7 mouse cellular contexts compared by ENCODE assay signal in genomic region chr4:10873549-10873919, GRCm38 (mm10). TPM values are rescaled to one million over a fixed set of nuclear protein-coding genes. Genes with fewer than 3 reads are reported as not detected.
A peak's percentile ranks its signal among the peaks of the same experiment; 100 is the strongest.
DNase-seq lines count a peak whose midpoint lies in the region; ATAC-seq lines count a peak whose summit lies in the region.

No protein-coding gene starts in this region.

- DNase-seq in lung, postnatal 10 days: no peak
- no peak for DNase-seq in thymus, postnatal 25 days
- no peak for DNase-seq in spleen, adult 12 weeks (ENCODE audit: low spot score)

- H3K27me3 ChIP-seq in lung, embryonic 16.5 days (ENCODE audit: control insufficient read depth, insufficient read depth, low read depth, low read length): no peaks in the 10 kb centered on the region
- no peaks in the 10 kb centered on the region for H3K27me3 ChIP-seq in embryonic facial prominence, embryonic 13.5 days
- no peaks in the 10 kb centered on the region for H3K27me3 ChIP-seq in hindbrain, embryonic 13.5 days

- no peaks in the 10 kb centered on the region for H3K9me3 ChIP-seq in lung, embryonic 16.5 days (ENCODE audit: control insufficient read depth, low read length)
- H3K9me3 ChIP-seq in embryonic facial prominence, embryonic 13.5 days: no peaks in the 10 kb centered on the region
- H3K9me3 ChIP-seq in hindbrain, embryonic 13.5 days: no peaks in the 10 kb centered on the region

- peak overlapping the region; percentile 40 for H3K9ac ChIP-seq in lung, embryonic 16.5 days (ENCODE audit: low read length)
- peak overlapping the region; percentile 91 for H3K9ac ChIP-seq in embryonic facial prominence, embryonic 13.5 days
- peak overlapping the region; percentile 91 for H3K9ac ChIP-seq in hindbrain, embryonic 13.5 days

- no peaks in the 10 kb centered on the region for H3K36me3 ChIP-seq in lung, embryonic 16.5 days (ENCODE audit: control insufficient read depth, insufficient read depth, low read length)
- no peaks in the 10 kb centered on the region for H3K36me3 ChIP-seq in embryonic facial prominence, embryonic 13.5 days
- H3K36me3 ChIP-seq in hindbrain, embryonic 13.5 days: no peaks in the 10 kb centered on the region

- 0% methylated on average over 7 of the region's 8 CpGs for WGBS in lung, embryonic 16.5 days
- 3% methylated on average over 8 of the region's 8 CpGs for WGBS in embryonic facial prominence, embryonic 13.5 days
- WGBS in hindbrain, embryonic 13.5 days: 1% methylated on average over 7 of the region's 8 CpGs

- H3K27ac ChIP-seq in lung, embryonic 16.5 days (ENCODE audit: low read length): peak overlapping the region; percentile 97
- peak overlapping the region; percentile 99 for H3K27ac ChIP-seq in embryonic facial prominence, embryonic 13.5 days
- peak overlapping the region; percentile 97 for H3K27ac ChIP-seq in hindbrain, embryonic 13.5 days

- H3K4me2 ChIP-seq in lung, embryonic 16.5 days (ENCODE audit: low read depth, low read length): peak overlapping the region; percentile 56
- peak overlapping the region; percentile 67 for H3K4me2 ChIP-seq in embryonic facial prominence, embryonic 13.5 days
- H3K4me2 ChIP-seq in hindbrain, embryonic 13.5 days: peak overlapping the region; percentile 68

- ATAC-seq in lung, embryonic 16.5 days (ENCODE audit: low read depth): peak; percentile 59
- ATAC-seq in embryonic facial prominence, embryonic 13.5 days (ENCODE audit: insufficient number of reproducible peaks, insufficient read depth, low FRiP score, low TSS enrichment, low read depth): 0 out of 2 replicates have a peak, but pooled peaks have one; percentile 17
- peak; percentile 53 for ATAC-seq in hindbrain, embryonic 13.5 days (ENCODE audit: low FRiP score)
- peak; percentile 9; the same call in 1 of the 2 replicates for ATAC-seq in megakaryocyte progenitor cell, adult 5-6 weeks (replicated peaks; ENCODE audit: poor library complexity)

- H3K4me1 ChIP-seq in lung, embryonic 16.5 days (replicated peaks; ENCODE audit: control insufficient read depth, insufficient read depth, low read length): peaks cover 10% of the 10 kb centered on the region
- peaks cover 9% of the 10 kb centered on the region for H3K4me1 ChIP-seq in embryonic facial prominence, embryonic 13.5 days
- H3K4me1 ChIP-seq in hindbrain, embryonic 13.5 days (replicated peaks): peaks cover 15% of the 10 kb centered on the region

- peak overlapping the region; percentile 76 for H3K4me3 ChIP-seq in lung, embryonic 16.5 days (ENCODE audit: low read length)
- peak overlapping the region; percentile 92 for H3K4me3 ChIP-seq in embryonic facial prominence, embryonic 13.5 days
- H3K4me3 ChIP-seq in hindbrain, embryonic 13.5 days: peak overlapping the region; percentile 92

RNA-seq across cellular contexts. Expression of gene 2610301B20Rik, which starts 0.8 kb away (rescaled TPM):
- polyA plus RNA-seq in lung, embryonic 16.5 days (2015; fragmentation: Nextera tagmentation; extraction: Ambion mirVana): 32.5 and 32.6 TPM in 2 replicates
- 41.3 and 45.5 TPM in 2 replicates for polyA plus RNA-seq in embryonic facial prominence, embryonic 13.5 days (2015; fragmentation: Nextera tagmentation; extraction: Ambion mirVana)
- polyA plus RNA-seq in hindbrain, embryonic 13.5 days (2015; fragmentation: Nextera tagmentation; extraction: Ambion mirVana): 44.4 and 45.0 TPM in 2 replicates
- 25.4 and 28.4 TPM in 2 replicates for total RNA-seq in megakaryocyte progenitor cell, adult 5-6 weeks (2015)
- total RNA-seq in megakaryocyte progenitor cell, adult 5-6 weeks (2017): 6.3 and 9.8 TPM in 2 replicates

Comparison
In these comparisons a context has a peak if more than half of its experiments do, and no peak if none do; other contexts are left out.
1. ATAC-seq: peak in every context shown above with its lines; median percentile 59 in lung, embryonic 16.5 days; 53 in hindbrain, embryonic 13.5 days; 17 in embryonic facial prominence, embryonic 13.5 days; 9 in megakaryocyte progenitor cell, adult 5-6 weeks.
2. H3K9ac ChIP-seq: peak in every context shown above with its lines; median percentile 91 in embryonic facial prominence, embryonic 13.5 days; 91 in hindbrain, embryonic 13.5 days; 40 in lung, embryonic 16.5 days.